Mouse (Mus musculus): ENCODE data around the gene Cts8. TPM values are rescaled to one million over a fixed set of nuclear protein-coding genes. Genes with fewer than 3 reads are reported as not detected.

Gene Cts8
- 0.04 TPM in 1 of 2 replicates, not detected in the other for polyA plus RNA-seq (2012)

GRCm38 (mm10) chr13:61255258-61255657, at the start of gene Cts8:
Gene Cts8, minus strand, starts transcription at chr13:61255358.

GRCm38 (mm10) chr13:61288739-61289138, 33.6 kb upstream of the Cts8 start, which contains the start of gene Gm49398:
Gene Gm49398, minus strand, starts transcription at chr13:61288839.

GRCm38 (mm10) chr13:61203310-61203709, 51.8 kb downstream of the Cts8 start, which contains the start of gene Cts6:
Gene Cts6, minus strand, starts transcription at chr13:61203410.

Other genes starting within 250 kb of the Cts8 start
- gene Ctsj, start 249.4 kb downstream of the Cts8 start, polyA plus RNA-seq (2012) = not detected in 2 replicates
- not detected in 2 replicates for gene Ctsq, start 214.7 kb downstream of the Cts8 start, polyA plus RNA-seq (2012)
- not detected in 2 replicates for gene Ctsr, start 91.1 kb downstream of the Cts8 start, polyA plus RNA-seq (2012)
- not detected in 2 replicates for gene Cts6, start 51.9 kb downstream of the Cts8 start, polyA plus RNA-seq (2012)
- gene Gm49398, start 33.5 kb upstream of the Cts8 start, polyA plus RNA-seq (2012) = not detected in 2 replicates
- gene Cts7, start 102.8 kb upstream of the Cts8 start, polyA plus RNA-seq (2012) = not detected in 2 replicates